Mouse (Mus musculus): ENCODE measurements around the gene Cdkn2c.

DNA sequence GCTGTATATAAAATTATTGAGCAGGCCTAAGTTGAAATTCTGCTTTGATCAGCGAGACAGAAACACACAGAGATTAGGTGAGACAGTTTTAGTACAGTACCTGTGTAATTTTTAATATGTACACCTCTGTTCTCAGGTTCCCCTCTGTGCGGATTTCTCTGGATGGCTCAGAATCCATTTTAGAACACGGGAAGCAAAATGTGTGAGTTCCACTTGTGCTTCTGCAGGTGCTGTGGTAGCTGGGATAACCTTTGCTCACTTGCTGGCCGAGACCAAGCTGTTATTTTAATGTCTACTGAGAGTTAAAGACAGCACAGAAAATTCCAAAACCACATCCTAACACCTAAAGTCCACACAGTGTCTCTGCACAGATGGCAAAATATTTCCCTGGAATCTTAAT lies 10.7 kb downstream of the Cdkn2c start:
- TF ChIP-seq EP300 (IDR thresholded peaks at IDR 0.05): no peak
- TF ChIP-seq CTCF (IDR thresholded peaks at IDR 0.05): no peak
